Mouse (Mus musculus): Measurements from ENCODE around the gene Snx27. TPM values are rescaled to one million over a fixed set of nuclear protein-coding genes. Genes with fewer than 3 reads are reported as not detected.

Snx27 gene
- total RNA-seq, 1 experiment, result 33.1 TPM

DNA sequence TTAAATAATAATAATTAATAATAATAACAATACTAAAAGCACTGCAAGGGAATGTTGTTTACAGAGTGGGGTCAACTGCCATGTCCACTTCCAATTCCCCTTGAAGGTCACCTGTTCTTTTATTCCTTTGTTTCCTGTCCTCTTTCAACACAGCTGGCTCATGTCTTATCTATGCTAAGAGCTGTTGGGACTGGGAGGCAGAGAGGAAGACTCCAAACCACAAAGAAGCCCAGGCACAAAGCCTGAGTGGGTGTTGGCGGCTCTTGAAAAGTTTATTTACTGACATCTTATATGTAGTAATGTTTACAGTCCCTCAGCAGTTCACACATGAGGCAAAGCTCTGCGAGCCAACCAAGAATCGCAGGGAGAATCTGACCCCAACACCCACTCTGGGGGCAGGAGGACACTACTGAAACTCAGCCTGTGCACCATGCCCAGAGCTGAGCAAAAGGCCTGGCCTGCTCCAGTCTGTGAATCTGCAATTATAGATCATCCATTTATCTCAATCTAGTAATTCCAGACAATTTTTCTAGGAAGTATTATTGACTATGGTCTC lies 14.8 kb upstream of the Snx27 start:
- DNase-seq (ENCODE audit: low read depth, low spot score), result no peak
- Histone ChIP-seq H3K4me1 (ENCODE audit: control insufficient read depth in 2 of 2, insufficient read depth in 2 of 2, low read length in 2 of 2, poor library complexity in 1 of 2) (peaks cover 0 to 5% of the 10 kb centered on the region in 2 experiments; a peak in 1 of 4 replicates), H3K36me3 (ENCODE audit: control insufficient read depth, insufficient read depth, low read length, poor library complexity, severe bottlenecking) (no peaks in the 10 kb centered on the region), H3K9me3 (ENCODE audit: control insufficient read depth, insufficient read depth, low read depth, low read length) (no peaks in the 10 kb centered on the region), H3K27ac (ENCODE audit: insufficient read depth, low read depth, low read length, poor library complexity, severe bottlenecking) (no peak overlapping the region), H3K4me3 (ENCODE audit: insufficient read depth in 1 of 2, low read depth in 1 of 2, low read length in 2 of 2, poor library complexity in 1 of 2, severe bottlenecking in 1 of 2) (no peak overlapping the region), H3K9ac (ENCODE audit: insufficient read depth, low read depth, low read length, poor library complexity, severe bottlenecking) (no peak overlapping the region)
- in situ Hi-C loops (cut with MboI; ENCODE audit: low sequenced_read_pairs in 2 of 2, unreplicated experiment in 2 of 2), result no loop called here
- TF ChIP-seq MAFK (IDR thresholded peaks at IDR 0.05; ENCODE audit: insufficient read depth, low read depth, low read length), result no peak

DNA sequence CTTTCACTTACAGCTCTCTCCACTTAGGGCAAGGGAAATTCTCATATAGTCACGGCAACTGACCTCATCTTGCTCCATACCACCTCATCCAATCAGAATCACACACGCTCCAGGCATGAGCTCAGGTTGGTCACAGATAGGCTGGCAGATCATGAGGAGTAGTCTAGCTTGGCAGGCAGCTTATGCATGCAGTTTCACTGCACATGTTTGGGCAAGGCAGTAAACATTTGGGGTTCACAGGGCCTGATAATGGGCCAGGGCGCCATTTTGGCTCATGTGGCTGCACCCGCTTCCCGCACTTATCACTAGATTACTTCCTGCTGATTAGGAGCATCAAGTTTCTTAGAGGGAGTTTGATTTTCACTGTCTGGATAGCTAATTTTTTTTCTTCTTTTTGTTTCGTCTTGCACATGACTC lies 13.4 kb upstream of the Snx27 start:
- H3K27ac ChIP-seq (ENCODE audit: insufficient read depth, low read depth, low read length, poor library complexity, severe bottlenecking), result no peak overlapping the region
- H3K4me3 ChIP-seq (ENCODE audit: insufficient read depth in 1 of 2, low read depth in 1 of 2, low read length in 2 of 2, poor library complexity in 1 of 2, severe bottlenecking in 1 of 2), result no peak overlapping the region
- no peaks in the 10 kb centered on the region for H3K9me3 ChIP-seq (ENCODE audit: control insufficient read depth, insufficient read depth, low read depth, low read length)
- H3K36me3 ChIP-seq (ENCODE audit: control insufficient read depth, insufficient read depth, low read length, poor library complexity, severe bottlenecking), result no peaks in the 10 kb centered on the region
- no peak overlapping the region for H3K9ac ChIP-seq (ENCODE audit: insufficient read depth, low read depth, low read length, poor library complexity, severe bottlenecking)
- peaks cover 0 to 2% of the 10 kb centered on the region in 2 experiments; a peak in 1 of 4 replicates for H3K4me1 ChIP-seq (ENCODE audit: control insufficient read depth in 2 of 2, insufficient read depth in 2 of 2, low read length in 2 of 2, poor library complexity in 1 of 2)
- TF ChIP-seq ZC3H11A (IDR thresholded peaks at IDR 0.05; ENCODE audit: borderline replicate concordance, low read depth, low read length) (no peak), CHD2 (IDR thresholded peaks at IDR 0.05; ENCODE audit: low read depth, low read length) (no peak), ZNF384 (IDR thresholded peaks at IDR 0.05; ENCODE audit: low read depth, low read length) (no peak), MAFK (IDR thresholded peaks at IDR 0.05; ENCODE audit: insufficient read depth, low read depth, low read length) (no peak), HCFC1 (IDR thresholded peaks at IDR 0.05; ENCODE audit: borderline replicate concordance, insufficient read depth, low read length) (no peak)
- no peak for DNase-seq (ENCODE audit: low read depth, low spot score)
- in situ Hi-C loops (cut with MboI; ENCODE audit: low sequenced_read_pairs in 2 of 2, unreplicated experiment in 2 of 2), result no loop called here

DNA sequence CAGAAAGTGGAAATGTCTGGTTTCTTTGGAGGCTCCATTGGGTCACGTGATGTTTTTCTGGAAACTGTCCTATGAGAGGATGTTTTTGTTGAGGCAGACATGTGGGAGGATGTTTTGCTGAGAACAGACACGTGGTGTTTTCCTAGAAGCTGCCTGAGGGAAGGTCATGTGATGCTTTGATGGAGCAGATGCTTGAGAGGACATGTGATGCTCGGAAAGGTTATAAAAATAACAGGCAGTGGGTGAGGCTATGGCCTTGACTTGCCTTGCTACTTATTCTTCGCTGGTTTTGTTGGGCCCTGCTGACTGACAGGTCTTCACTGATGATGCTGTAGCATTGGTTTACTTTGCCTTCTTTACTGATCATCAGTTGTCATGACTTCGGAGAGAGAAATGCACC lies 8.6 kb upstream of the Snx27 start:
- in situ Hi-C loops (cut with MboI; ENCODE audit: low sequenced_read_pairs in 2 of 2, unreplicated experiment in 2 of 2), result no loop called here

DNA sequence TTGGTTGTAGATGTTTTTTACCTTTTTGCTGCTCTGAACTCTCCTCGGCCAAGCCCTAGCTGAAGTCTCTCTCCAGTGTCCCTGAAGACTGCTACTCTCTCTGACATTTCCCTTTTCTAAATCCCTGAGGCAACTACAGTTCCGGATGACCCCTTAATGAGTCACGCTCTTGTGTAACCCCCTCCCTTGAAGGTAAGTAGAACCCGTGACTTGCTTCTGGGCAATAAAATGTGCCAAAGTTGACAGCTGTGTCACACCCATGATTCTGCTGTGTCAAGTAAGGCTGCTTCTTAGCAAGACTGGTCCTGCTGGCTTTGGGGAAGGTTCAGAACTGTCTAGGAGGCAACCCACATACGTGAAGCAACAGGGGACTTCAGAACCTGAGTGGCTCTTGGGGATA lies 5.4 kb upstream of the Snx27 start:
- in situ Hi-C loops (cut with MboI; ENCODE audit: low sequenced_read_pairs in 2 of 2, unreplicated experiment in 2 of 2), result no loop called here
- DNase-seq (ENCODE audit: low read depth, low spot score), result no peak
- Histone ChIP-seq H3K4me1 (ENCODE audit: control insufficient read depth in 2 of 2, insufficient read depth in 2 of 2, low read length in 2 of 2, poor library complexity in 1 of 2) (no peaks in the 10 kb centered on the region), H3K4me3 (ENCODE audit: insufficient read depth in 1 of 2, low read depth in 1 of 2, low read length in 2 of 2, poor library complexity in 1 of 2, severe bottlenecking in 1 of 2) (no peak overlapping the region), H3K27ac (ENCODE audit: insufficient read depth, low read depth, low read length, poor library complexity, severe bottlenecking) (no peak overlapping the region), H3K9ac (ENCODE audit: insufficient read depth, low read depth, low read length, poor library complexity, severe bottlenecking) (no peak overlapping the region), H3K9me3 (ENCODE audit: control insufficient read depth, insufficient read depth, low read depth, low read length) (no peaks in the 10 kb centered on the region), H3K36me3 (ENCODE audit: control insufficient read depth, insufficient read depth, low read length, poor library complexity, severe bottlenecking) (no peaks in the 10 kb centered on the region)
- TF ChIP-seq HCFC1 (IDR thresholded peaks at IDR 0.05; ENCODE audit: borderline replicate concordance, insufficient read depth, low read length) (no peak), CHD2 (IDR thresholded peaks at IDR 0.05; ENCODE audit: low read depth, low read length) (no peak), ZC3H11A (IDR thresholded peaks at IDR 0.05; ENCODE audit: borderline replicate concordance, low read depth, low read length) (no peak), ZNF384 (IDR thresholded peaks at IDR 0.05; ENCODE audit: low read depth, low read length) (no peak), MAFK (IDR thresholded peaks at IDR 0.05; ENCODE audit: insufficient read depth, low read depth, low read length) (no peak)

More for the DNA sequence above, 8.6 kb upstream of the Snx27 start:
- no peak overlapping the region for H3K27ac ChIP-seq (ENCODE audit: insufficient read depth, low read depth, low read length, poor library complexity, severe bottlenecking)
- H3K9ac ChIP-seq (ENCODE audit: insufficient read depth, low read depth, low read length, poor library complexity, severe bottlenecking), result no peak overlapping the region
- H3K4me1 ChIP-seq (ENCODE audit: control insufficient read depth in 2 of 2, insufficient read depth in 2 of 2, low read length in 2 of 2, poor library complexity in 1 of 2), result no peaks in the 10 kb centered on the region
- TF ChIP-seq CHD2 (IDR thresholded peaks at IDR 0.05; ENCODE audit: low read depth, low read length) (no peak), MAFK (IDR thresholded peaks at IDR 0.05; ENCODE audit: insufficient read depth, low read depth, low read length) (no peak), ZNF384 (IDR thresholded peaks at IDR 0.05; ENCODE audit: low read depth, low read length) (no peak), ZC3H11A (IDR thresholded peaks at IDR 0.05; ENCODE audit: borderline replicate concordance, low read depth, low read length) (no peak), HCFC1 (IDR thresholded peaks at IDR 0.05; ENCODE audit: borderline replicate concordance, insufficient read depth, low read length) (no peak)
- H3K4me3 ChIP-seq (ENCODE audit: insufficient read depth in 1 of 2, low read depth in 1 of 2, low read length in 2 of 2, poor library complexity in 1 of 2, severe bottlenecking in 1 of 2), result no peak overlapping the region
- H3K36me3 ChIP-seq (ENCODE audit: control insufficient read depth, insufficient read depth, low read length, poor library complexity, severe bottlenecking), result no peaks in the 10 kb centered on the region
- no peaks in the 10 kb centered on the region for H3K9me3 ChIP-seq (ENCODE audit: control insufficient read depth, insufficient read depth, low read depth, low read length)
- no peak for DNase-seq (ENCODE audit: low read depth, low spot score)

DNA sequence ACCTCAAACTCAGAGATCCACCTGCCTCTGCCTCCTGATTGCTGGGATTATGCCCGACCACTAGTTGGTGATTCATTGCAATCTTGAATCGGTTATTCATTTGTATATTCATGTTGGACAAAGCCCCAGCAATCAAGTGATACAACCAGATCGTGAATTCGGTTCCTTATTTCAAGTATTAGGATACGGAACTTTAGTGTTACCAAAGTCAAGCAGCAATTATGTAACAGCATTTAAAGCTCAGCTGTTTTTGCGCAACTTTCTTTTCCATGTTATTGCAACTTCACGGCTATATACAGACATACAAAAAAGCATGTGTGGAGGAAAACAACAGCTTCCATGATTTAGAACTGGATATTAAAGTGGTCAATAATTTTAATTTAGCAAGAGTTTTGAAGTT lies 428 bp upstream of the Snx27 start:
- Histone ChIP-seq H3K27ac (ENCODE audit: insufficient read depth, low read depth, low read length, poor library complexity, severe bottlenecking) (no peak overlapping the region), H3K36me3 (ENCODE audit: control insufficient read depth, insufficient read depth, low read length, poor library complexity, severe bottlenecking) (no peaks in the 10 kb centered on the region), H3K9me3 (ENCODE audit: control insufficient read depth, insufficient read depth, low read depth, low read length) (no peaks in the 10 kb centered on the region), H3K9ac (ENCODE audit: insufficient read depth, low read depth, low read length, poor library complexity, severe bottlenecking) (no peak overlapping the region; the same call in 1 of the 2 replicates), H3K4me3 (ENCODE audit: insufficient read depth in 1 of 2, low read depth in 1 of 2, low read length in 2 of 2, poor library complexity in 1 of 2, severe bottlenecking in 1 of 2) (peak overlapping the region in 1 of 2 experiments; percentile 7; a peak in 2 of 4 replicates), H3K4me1 (ENCODE audit: control insufficient read depth in 2 of 2, insufficient read depth in 2 of 2, low read length in 2 of 2, poor library complexity in 1 of 2) (peaks cover 1 to 3% of the 10 kb centered on the region in 2 experiments; a peak in 2 of 4 replicates)
- DNase-seq (ENCODE audit: low read depth, low spot score), result no peak
- TF ChIP-seq CHD2 (IDR thresholded peaks at IDR 0.05; ENCODE audit: low read depth, low read length), result no peak
- no peak for TF ChIP-seq ZC3H11A (IDR thresholded peaks at IDR 0.05; ENCODE audit: borderline replicate concordance, low read depth, low read length)
- no peak for TF ChIP-seq HCFC1 (IDR thresholded peaks at IDR 0.05; ENCODE audit: borderline replicate concordance, insufficient read depth, low read length)
- in situ Hi-C loops (cut with MboI; ENCODE audit: low sequenced_read_pairs in 2 of 2, unreplicated experiment in 2 of 2), result no loop called here

Data from ES-E14 (cell line).